ENCODE assay signal across 9 mouse cellular contexts in genomic region chr9:65103173-65103752, GRCm38 (mm10). TPM values are rescaled to one million over a fixed set of nuclear protein-coding genes. Genes with fewer than 3 reads are reported as not detected.
A peak's percentile ranks its signal among the peaks of the same experiment; 100 is the strongest.
DNase-seq lines count a peak whose midpoint lies in the region; ATAC-seq and TF ChIP-seq lines count a peak whose summit lies in the region.
"Had no signal": no experiment of that assay in that cellular context is flagged by ENCODE, and none has a peak within 500 bp of the region (broad histone marks: within the 10 kb centered on the region; RNA-seq: fewer than 3 reads in every experiment).

No protein-coding gene starts in this region.

- TF ChIP-seq CTCF in olfactory bulb, adult 2 months (IDR thresholded peaks at IDR 0.05; ENCODE audit: insufficient read depth, low read depth, low read length), result no peak

- peaks cover 5% of the 10 kb centered on the region; the same call in 1 of the 2 replicates for H3K9me3 ChIP-seq in forebrain, embryonic 11.5 days (ENCODE audit: control insufficient read depth, low read length)
- H3K9me3 ChIP-seq in limb, embryonic 11.5 days (ENCODE audit: control insufficient read depth, low read length), result no peaks in the 10 kb centered on the region; the same call in 1 of the 2 replicates

- 0 out of 2 replicates have a peak overlapping the region, but pooled peaks have one; percentile 26 for H3K27ac ChIP-seq in forebrain, embryonic 11.5 days (ENCODE audit: low read depth, low read length)
- H3K27ac ChIP-seq in limb, embryonic 11.5 days (replicated peaks; ENCODE audit: low read depth, low read length), result no peak overlapping the region
- peak overlapping the region; percentile 22; the same call in 1 of the 2 replicates for H3K27ac ChIP-seq in olfactory bulb, adult 2 months (ENCODE audit: insufficient read depth, low read depth, low read length)

- TF ChIP-seq POLR2A in olfactory bulb, adult 2 months (IDR thresholded peaks at IDR 0.05; ENCODE audit: insufficient read depth, low read depth, low read length), result no peak

- intact Hi-C loops in left cerebral cortex, postnatal 4 days (cut with DNase I), result no loop called here
- intact Hi-C loops in left cerebral cortex, postnatal 25 days (cut with DNase I), result loop anchor here (5.0 kb wide), 1 partner anchor 66 kb away; no protein-coding TSS in a partner anchor

- H3K4me2 ChIP-seq in forebrain, embryonic 11.5 days (ENCODE audit: low read depth, low read length, severe bottlenecking), result peak overlapping the region; percentile 99
- peak overlapping the region; percentile 97 for H3K4me2 ChIP-seq in limb, embryonic 11.5 days (ENCODE audit: low read depth, severe bottlenecking)

- H3K9ac ChIP-seq in forebrain, embryonic 11.5 days (ENCODE audit: low read length), result peak overlapping the region; percentile 74
- H3K9ac ChIP-seq in limb, embryonic 11.5 days (ENCODE audit: low read length), result no peak overlapping the region

- WGBS in forebrain, embryonic 11.5 days, result 20% methylated on average over 8 of the region's 8 CpGs
- WGBS in limb, embryonic 11.5 days, result 23% methylated on average over 8 of the region's 8 CpGs
- 31% methylated on average over 8 of the region's 8 CpGs for WGBS in olfactory bulb, adult 2 months

- no peaks in the 10 kb centered on the region for H3K36me3 ChIP-seq in forebrain, embryonic 11.5 days (ENCODE audit: control insufficient read depth, insufficient read depth, low read length)
- H3K36me3 ChIP-seq in limb, embryonic 11.5 days (ENCODE audit: control insufficient read depth, insufficient read depth, low read length), result no peaks in the 10 kb centered on the region

- peak; percentile 87 for DNase-seq in left cerebral cortex, postnatal 4 days
- DNase-seq in left cerebral cortex, postnatal 25 days (ENCODE audit: low spot score in 2 of 2), result no peak
- no peak for DNase-seq in forebrain, embryonic 11.5 days (ENCODE audit: low spot score)
- DNase-seq in limb, embryonic 11.5 days (ENCODE audit: low spot score), result no peak
- no peak for DNase-seq in frontal cortex, postnatal 25 days (ENCODE audit: low spot score in 2 of 2)
- no peak for DNase-seq in embryo, embryonic 10 days (ENCODE audit: low spot score)
- DNase-seq in spleen, adult 12 weeks (ENCODE audit: low spot score), result no peak

- no peaks in the 10 kb centered on the region for H3K27me3 ChIP-seq in forebrain, embryonic 11.5 days (ENCODE audit: control insufficient read depth, insufficient read depth, low read length)
- no peaks in the 10 kb centered on the region for H3K27me3 ChIP-seq in limb, embryonic 11.5 days (ENCODE audit: control insufficient read depth, insufficient read depth, low read length)

- ATAC-seq in forebrain, embryonic 11.5 days (replicated peaks; ENCODE audit: low FRiP score), result no peak
- ATAC-seq in limb, embryonic 11.5 days (ENCODE audit: insufficient number of reproducible peaks, low FRiP score, low TSS enrichment, low read depth), result no peak

- peak overlapping the region; percentile 61; the same call in 1 of the 2 replicates for H3K4me3 ChIP-seq in forebrain, embryonic 11.5 days (ENCODE audit: low read depth, low read length)
- peak overlapping the region; percentile 69; the same call in 1 of the 2 replicates for H3K4me3 ChIP-seq in limb, embryonic 11.5 days (ENCODE audit: low read depth, low read length)
- H3K4me3 ChIP-seq in olfactory bulb, adult 2 months (ENCODE audit: insufficient read depth, low read depth, low read length), result peak overlapping the region; percentile 55; the same call in 1 of the 2 replicates
- H3K4me3 ChIP-seq: megakaryocyte, embryonic 14.5 days had no signal

- peaks cover 8% of the 10 kb centered on the region for H3K4me1 ChIP-seq in forebrain, embryonic 11.5 days (replicated peaks; ENCODE audit: control insufficient read depth, insufficient read depth, low read length)
- H3K4me1 ChIP-seq in limb, embryonic 11.5 days (ENCODE audit: control insufficient read depth, insufficient read depth, low read length), result peaks cover 11% of the 10 kb centered on the region
- peaks cover 16% of the 10 kb centered on the region for H3K4me1 ChIP-seq in olfactory bulb, adult 2 months (ENCODE audit: control insufficient read depth, insufficient read depth, low read length)

RNA-seq across cellular contexts. Expression of gene Igdcc4, which starts 2.0 kb away (rescaled TPM):
- total RNA-seq in left cerebral cortex, postnatal 4 days (2021), result 10 to 100 TPM; 40.6 to 42.0 TPM
- 10 to 100 TPM; 23.4 to 24.5 TPM for total RNA-seq in left cerebral cortex, postnatal 25 days (2021)
- 14.9 and 15.8 TPM in 2 replicates for polyA plus RNA-seq in forebrain, embryonic 11.5 days (2014; fragmentation: Nextera tagmentation; extraction: Ambion mirVana)
- polyA plus RNA-seq in limb, embryonic 11.5 days (2014; fragmentation: Nextera tagmentation; extraction: Ambion mirVana), result 13.5 and 15.0 TPM in 2 replicates
- not detected in 2 replicates for polyA plus RNA-seq in olfactory bulb, adult 2 months (2012; ENCODE audit: insufficient read depth, insufficient read length, low replicate concordance, missing spikeins)

RNA-seq across cellular contexts. Expression of gene Igdcc3, which starts 37.7 kb away (rescaled TPM):
- total RNA-seq in left cerebral cortex, postnatal 4 days (2021), result 1 to 10 TPM; 5.1 to 6.0 TPM
- 1 to 10 TPM; 1.5 to 2.2 TPM for total RNA-seq in left cerebral cortex, postnatal 25 days (2021)
- 81.2 and 83.8 TPM in 2 replicates for polyA plus RNA-seq in forebrain, embryonic 11.5 days (2014; fragmentation: Nextera tagmentation; extraction: Ambion mirVana)
- polyA plus RNA-seq in limb, embryonic 11.5 days (2014; fragmentation: Nextera tagmentation; extraction: Ambion mirVana), result 44.5 and 46.2 TPM in 2 replicates
- polyA plus RNA-seq in olfactory bulb, adult 2 months (2012; ENCODE audit: insufficient read depth, insufficient read length, low replicate concordance, missing spikeins), result not detected in 2 replicates

Comparison
In these comparisons a context has a peak if more than half of its experiments do, and no peak if none do; other contexts are left out.
1. RNA of gene Igdcc3, which starts 37.7 kb away (polyA plus RNA-seq): 81.2 to 83.8 TPM in forebrain, embryonic 11.5 days and 44.5 to 46.2 TPM in limb, embryonic 11.5 days; not detected in olfactory bulb, adult 2 months; every median in the first group is over 10 times any median in the second.
2. Peak in every context shown above with its lines, with median percentiles within 50 percentile points of each other: H3K4me3 ChIP-seq.